In the genomic region with DNA sequence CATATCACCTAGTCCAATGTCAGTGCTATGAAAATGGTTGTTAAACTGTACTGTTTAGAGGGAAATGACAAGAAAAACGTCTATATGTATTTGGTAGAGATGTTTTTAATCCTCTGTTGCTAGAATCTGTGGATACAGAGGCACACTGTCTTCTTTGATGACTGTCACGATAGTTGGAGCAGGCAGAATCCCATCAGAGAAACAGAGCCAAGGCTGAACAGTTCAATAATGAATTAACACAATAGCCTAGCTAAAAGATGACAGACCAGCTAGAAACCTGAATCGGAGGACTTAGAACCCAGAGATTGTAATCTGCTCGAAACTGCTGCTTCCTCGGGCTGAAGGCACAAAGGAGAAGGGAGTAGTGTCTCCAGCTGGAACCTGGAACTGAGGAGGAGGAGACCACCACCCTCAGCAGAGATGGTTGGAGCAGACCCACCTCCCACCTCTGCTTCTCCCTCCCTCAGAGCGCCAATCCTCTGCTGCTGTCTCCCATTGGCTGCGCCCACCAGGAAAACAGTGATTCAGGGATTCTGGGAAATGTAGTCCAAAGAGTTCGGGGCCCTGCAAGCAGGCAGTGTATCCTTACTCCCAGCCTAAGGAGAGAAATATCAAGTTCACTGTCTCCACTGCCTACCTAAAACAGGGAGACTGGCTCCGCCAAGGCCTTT, we compare ENCODE assay signal across 8 mouse cellular contexts.
DNase-seq lines count a peak whose midpoint lies in the region; ATAC-seq and TF ChIP-seq lines count a peak whose summit lies in the region.

No protein-coding gene starts in this region.

- peak overlapping the region; percentile 68; the same call in 1 of the 2 replicates for H3K27ac ChIP-seq in embryonic facial prominence, embryonic 15.5 days (replicated peaks)
- H3K27ac ChIP-seq in heart, embryonic 15.5 days = peak overlapping the region; percentile 29; the same call in 1 of the 2 replicates
- H3K27ac ChIP-seq in midbrain, postnatal 0 days (ENCODE audit: low read depth, low read length) = peak overlapping the region; percentile 82

- peak; percentile 74 for DNase-seq in kidney, postnatal 10 days
- peak; percentile 46 for DNase-seq in liver
- peak; percentile 94 for DNase-seq in midbrain, postnatal 0 days (ENCODE audit: low spot score)
- peak; percentile 41 to 60 for DNase-seq in urinary bladder, postnatal 36 days (ENCODE audit: low spot score in 2 of 2)

- WGBS in embryonic facial prominence, embryonic 15.5 days = 10% methylated on average over 9 of the region's 9 CpGs
- WGBS in heart, embryonic 15.5 days = 15% methylated on average over 9 of the region's 9 CpGs
- 6% methylated on average over 9 of the region's 9 CpGs for WGBS in midbrain, postnatal 0 days

- no peak for ATAC-seq in erythroblast, adult 5-6 weeks (replicated peaks; ENCODE audit: low FRiP score, poor library complexity, severe bottlenecking)
- peak; percentile 87 for ATAC-seq in embryonic facial prominence, embryonic 15.5 days (ENCODE audit: insufficient number of reproducible peaks, low FRiP score, low TSS enrichment, low read depth)
- ATAC-seq in heart, embryonic 15.5 days (replicated peaks; ENCODE audit: insufficient number of reproducible peaks, insufficient read depth, low FRiP score, low read depth) = peak; percentile 73; the same call in 1 of the 2 replicates
- ATAC-seq in midbrain, postnatal 0 days (ENCODE audit: low FRiP score) = peak; percentile 98

- no peak for TF ChIP-seq CTCF in midbrain, postnatal 0 days (IDR thresholded peaks at IDR 0.05)

- no peaks in the 10 kb centered on the region for H3K36me3 ChIP-seq in erythroblast, embryonic 14.5 days (ENCODE audit: control insufficient read depth)
- H3K36me3 ChIP-seq in embryonic facial prominence, embryonic 15.5 days = no peaks in the 10 kb centered on the region
- H3K36me3 ChIP-seq in heart, embryonic 15.5 days = no peaks in the 10 kb centered on the region
- no peaks in the 10 kb centered on the region for H3K36me3 ChIP-seq in midbrain, postnatal 0 days (ENCODE audit: insufficient read depth, low read length)

- peaks cover 6% of the 10 kb centered on the region for H3K4me1 ChIP-seq in erythroblast, embryonic 14.5 days (ENCODE audit: control insufficient read depth)
- H3K4me1 ChIP-seq in embryonic facial prominence, embryonic 15.5 days = peaks cover 12% of the 10 kb centered on the region
- H3K4me1 ChIP-seq in heart, embryonic 15.5 days (replicated peaks) = peaks cover 18% of the 10 kb centered on the region
- H3K4me1 ChIP-seq in midbrain, postnatal 0 days (ENCODE audit: insufficient read depth, low read length) = no peaks in the 10 kb centered on the region

- H3K9ac ChIP-seq in embryonic facial prominence, embryonic 15.5 days = peak overlapping the region; percentile 26; the same call in 1 of the 2 replicates
- H3K9ac ChIP-seq in heart, embryonic 15.5 days = peak overlapping the region; percentile 59
- H3K9ac ChIP-seq in midbrain, postnatal 0 days (replicated peaks; ENCODE audit: low read length, poor library complexity, severe bottlenecking) = peak overlapping the region; percentile 56

- no peaks in the 10 kb centered on the region for H3K9me3 ChIP-seq in erythroblast, embryonic 14.5 days (ENCODE audit: control insufficient read depth, low read length)
- H3K9me3 ChIP-seq in embryonic facial prominence, embryonic 15.5 days (replicated peaks) = no peaks in the 10 kb centered on the region
- H3K9me3 ChIP-seq in heart, embryonic 15.5 days (replicated peaks) = no peaks in the 10 kb centered on the region
- H3K9me3 ChIP-seq in midbrain, postnatal 0 days (ENCODE audit: low read length) = no peaks in the 10 kb centered on the region

- H3K4me3 ChIP-seq in erythroblast, embryonic 14.5 days (replicated peaks) = peak overlapping the region; percentile 15
- peak overlapping the region; percentile 41 for H3K4me3 ChIP-seq in embryonic facial prominence, embryonic 15.5 days (replicated peaks)
- H3K4me3 ChIP-seq in heart, embryonic 15.5 days = peak overlapping the region; percentile 49
- peak overlapping the region; percentile 33 for H3K4me3 ChIP-seq in midbrain, postnatal 0 days (ENCODE audit: low read depth, low read length)

- peak overlapping the region; percentile 63 for H3K4me2 ChIP-seq in embryonic facial prominence, embryonic 15.5 days (replicated peaks)
- H3K4me2 ChIP-seq in heart, embryonic 15.5 days = peak overlapping the region; percentile 74
- H3K4me2 ChIP-seq in midbrain, postnatal 0 days (ENCODE audit: low read depth, low read length, poor library complexity, severe bottlenecking) = peak overlapping the region; percentile 52

- no peaks in the 10 kb centered on the region for H3K27me3 ChIP-seq in erythroblast, embryonic 14.5 days (ENCODE audit: control insufficient read depth)
- H3K27me3 ChIP-seq in embryonic facial prominence, embryonic 15.5 days = no peaks in the 10 kb centered on the region
- no peaks in the 10 kb centered on the region for H3K27me3 ChIP-seq in heart, embryonic 15.5 days
- no peaks in the 10 kb centered on the region for H3K27me3 ChIP-seq in midbrain, postnatal 0 days (ENCODE audit: insufficient read depth, low read length)

Comparison
In these comparisons a context has a peak if more than half of its experiments do, and no peak if none do; other contexts are left out.
1. H3K27ac ChIP-seq: peak in every context shown above with its lines; median percentile 82 in midbrain, postnatal 0 days; 68 in embryonic facial prominence, embryonic 15.5 days; 29 in heart, embryonic 15.5 days.